Comparison of ENCODE assay signal across 28 mouse cellular contexts in genomic region chr10:119957260-119957955, GRCm38 (mm10).
DNase-seq lines count a peak whose midpoint lies in the region; ATAC-seq lines count a peak whose summit lies in the region.
"Had no signal": no experiment of that assay in that cellular context is flagged by ENCODE, and none has a peak within 500 bp of the region (broad histone marks: within the 10 kb centered on the region; RNA-seq: fewer than 3 reads in every experiment).

No protein-coding gene starts in this region.

- peak; percentile 75; the same call in 1 of the 2 replicates for ATAC-seq in forebrain, embryonic 13.5 days
- ATAC-seq in forebrain, embryonic 11.5 days (replicated peaks; ENCODE audit: low FRiP score), result no peak
- peak; percentile 17; the same call in 1 of the 2 replicates for ATAC-seq in hindbrain, embryonic 16.5 days
- ATAC-seq in hindbrain, embryonic 12.5 days (ENCODE audit: low FRiP score), result no peak
- no peak for ATAC-seq in midbrain, embryonic 13.5 days
- ATAC-seq in midbrain, embryonic 11.5 days (ENCODE audit: low FRiP score), result no peak
- ATAC-seq in forebrain, embryonic 16.5 days, result peak; percentile 80
- ATAC-seq: midbrain, embryonic 16.5 days; Patski had no signal

- WGBS in forebrain, embryonic 13.5 days, result 84% methylated on average over 17 of the region's 17 CpGs
- 91% methylated on average over 17 of the region's 17 CpGs for WGBS in forebrain, embryonic 11.5 days
- 65% methylated on average over 17 of the region's 17 CpGs for WGBS in hindbrain, embryonic 16.5 days
- 82% methylated on average over 17 of the region's 17 CpGs for WGBS in hindbrain, embryonic 12.5 days
- 81% methylated on average over 17 of the region's 17 CpGs for WGBS in midbrain, embryonic 13.5 days
- 91% methylated on average over 17 of the region's 17 CpGs for WGBS in midbrain, embryonic 11.5 days
- 69% methylated on average over 17 of the region's 17 CpGs for WGBS in forebrain, embryonic 16.5 days

- H3K4me2 ChIP-seq in forebrain, embryonic 13.5 days, result no peak overlapping the region
- no peak overlapping the region for H3K4me2 ChIP-seq in forebrain, embryonic 11.5 days (ENCODE audit: low read depth, low read length, severe bottlenecking)
- H3K4me2 ChIP-seq in hindbrain, embryonic 16.5 days (ENCODE audit: low read length), result no peak overlapping the region
- no peak overlapping the region for H3K4me2 ChIP-seq in hindbrain, embryonic 12.5 days (replicated peaks)
- no peak overlapping the region for H3K4me2 ChIP-seq in midbrain, embryonic 13.5 days (replicated peaks)
- no peak overlapping the region for H3K4me2 ChIP-seq in midbrain, embryonic 11.5 days
- H3K4me2 ChIP-seq in forebrain, embryonic 16.5 days (ENCODE audit: low read length), result no peak overlapping the region
- H3K4me2 ChIP-seq: hindbrain, embryonic 13.5 days; neural tube, embryonic 13.5 days had no signal

- no peak overlapping the region for H3K9ac ChIP-seq in forebrain, embryonic 13.5 days
- no peak overlapping the region for H3K9ac ChIP-seq in forebrain, embryonic 11.5 days (ENCODE audit: low read length)
- no peak overlapping the region for H3K9ac ChIP-seq in hindbrain, embryonic 16.5 days (ENCODE audit: low read depth, low read length)
- H3K9ac ChIP-seq in hindbrain, embryonic 12.5 days, result no peak overlapping the region
- H3K9ac ChIP-seq in midbrain, embryonic 13.5 days (replicated peaks), result no peak overlapping the region
- H3K9ac ChIP-seq in midbrain, embryonic 11.5 days (ENCODE audit: low read length), result no peak overlapping the region
- no peak overlapping the region for H3K9ac ChIP-seq in forebrain, embryonic 16.5 days (replicated peaks; ENCODE audit: low read depth, low read length)
- H3K9ac ChIP-seq: hindbrain, embryonic 13.5 days; liver, embryonic 14.5 days; neural tube, embryonic 13.5 days had no signal

- H3K36me3 ChIP-seq in forebrain, embryonic 13.5 days (ENCODE audit: poor library complexity, severe bottlenecking), result no peaks in the 10 kb centered on the region
- no peaks in the 10 kb centered on the region for H3K36me3 ChIP-seq in forebrain, embryonic 11.5 days (ENCODE audit: control insufficient read depth, insufficient read depth, low read length)
- H3K36me3 ChIP-seq in hindbrain, embryonic 16.5 days (ENCODE audit: control insufficient read depth, insufficient read depth, low read length), result no peaks in the 10 kb centered on the region
- no peaks in the 10 kb centered on the region for H3K36me3 ChIP-seq in hindbrain, embryonic 12.5 days
- H3K36me3 ChIP-seq in midbrain, embryonic 13.5 days, result no peaks in the 10 kb centered on the region
- H3K36me3 ChIP-seq in midbrain, embryonic 11.5 days (ENCODE audit: control insufficient read depth, insufficient read depth, low read length), result no peaks in the 10 kb centered on the region
- no peaks in the 10 kb centered on the region for H3K36me3 ChIP-seq in forebrain, embryonic 16.5 days (ENCODE audit: control insufficient read depth, insufficient read depth)
- H3K36me3 ChIP-seq: heart, embryonic 10.5 days; hindbrain, embryonic 13.5 days; neural tube, embryonic 13.5 days had no signal

- no peak for DNase-seq in forebrain, embryonic 11.5 days (ENCODE audit: low spot score)
- no peak for DNase-seq in midbrain, embryonic 11.5 days (ENCODE audit: low spot score, missing footprints)
- DNase-seq in left cerebral cortex, adult 18-20 months (ENCODE audit: low spot score in 2 of 2), result no peak
- DNase-seq: adrenal gland, postnatal 10 days; cerebellum, adult 11-12 months; cerebellum, postnatal 25 days; gastrocnemius, postnatal 10 days; heart, postnatal 36 days; kidney, adult 18-20 months; kidney, postnatal 36 days; liver; lung, adult 2 months; lung, postnatal 10 days; thymus, adult 2 months; thymus, postnatal 36 days had no signal

- H3K4me3 ChIP-seq in forebrain, embryonic 13.5 days, result no peak overlapping the region
- no peak overlapping the region for H3K4me3 ChIP-seq in forebrain, embryonic 11.5 days (ENCODE audit: low read depth, low read length)
- H3K4me3 ChIP-seq in hindbrain, embryonic 16.5 days (ENCODE audit: low read length), result no peak overlapping the region
- no peak overlapping the region for H3K4me3 ChIP-seq in hindbrain, embryonic 12.5 days
- H3K4me3 ChIP-seq in midbrain, embryonic 13.5 days (replicated peaks), result no peak overlapping the region
- H3K4me3 ChIP-seq in midbrain, embryonic 11.5 days (ENCODE audit: low read depth, low read length), result no peak overlapping the region
- H3K4me3 ChIP-seq in forebrain, embryonic 16.5 days (replicated peaks; ENCODE audit: low read length), result no peak overlapping the region
- H3K4me3 ChIP-seq: heart, embryonic 10.5 days; hindbrain, embryonic 13.5 days; myocyte; neural tube, embryonic 13.5 days had no signal

- no peaks in the 10 kb centered on the region for H3K27me3 ChIP-seq in forebrain, embryonic 13.5 days
- no peaks in the 10 kb centered on the region for H3K27me3 ChIP-seq in forebrain, embryonic 11.5 days (ENCODE audit: control insufficient read depth, insufficient read depth, low read length)
- no peaks in the 10 kb centered on the region for H3K27me3 ChIP-seq in hindbrain, embryonic 16.5 days (replicated peaks; ENCODE audit: control insufficient read depth, insufficient read depth, low read length)
- H3K27me3 ChIP-seq in hindbrain, embryonic 12.5 days, result no peaks in the 10 kb centered on the region
- H3K27me3 ChIP-seq in midbrain, embryonic 13.5 days, result no peaks in the 10 kb centered on the region
- no peaks in the 10 kb centered on the region for H3K27me3 ChIP-seq in midbrain, embryonic 11.5 days (ENCODE audit: control insufficient read depth, insufficient read depth, low read length)
- H3K27me3 ChIP-seq in forebrain, embryonic 16.5 days (replicated peaks; ENCODE audit: control insufficient read depth, insufficient read depth, low read length), result no peaks in the 10 kb centered on the region
- H3K27me3 ChIP-seq: hindbrain, embryonic 13.5 days; neural tube, embryonic 13.5 days; Patski had no signal

- H3K4me1 ChIP-seq in forebrain, embryonic 13.5 days, result peaks cover 8% of the 10 kb centered on the region; the same call in 1 of the 2 replicates
- H3K4me1 ChIP-seq in forebrain, embryonic 11.5 days (replicated peaks; ENCODE audit: control insufficient read depth, insufficient read depth, low read length), result no peaks in the 10 kb centered on the region
- H3K4me1 ChIP-seq in hindbrain, embryonic 16.5 days (ENCODE audit: control insufficient read depth, insufficient read depth, low read depth, low read length), result no peaks in the 10 kb centered on the region; the same call in 1 of the 2 replicates
- H3K4me1 ChIP-seq in hindbrain, embryonic 12.5 days, result peaks cover 3% of the 10 kb centered on the region; the same call in 1 of the 2 replicates
- peaks cover 9% of the 10 kb centered on the region for H3K4me1 ChIP-seq in midbrain, embryonic 13.5 days (replicated peaks)
- no peaks in the 10 kb centered on the region for H3K4me1 ChIP-seq in midbrain, embryonic 11.5 days (ENCODE audit: control insufficient read depth, insufficient read depth, low read length)
- H3K4me1 ChIP-seq in forebrain, embryonic 16.5 days (replicated peaks; ENCODE audit: control insufficient read depth, insufficient read depth, low read length), result no peaks in the 10 kb centered on the region

- no peaks in the 10 kb centered on the region for H3K9me3 ChIP-seq in forebrain, embryonic 13.5 days (replicated peaks)
- H3K9me3 ChIP-seq in forebrain, embryonic 11.5 days (ENCODE audit: control insufficient read depth, low read length), result no peaks in the 10 kb centered on the region
- no peaks in the 10 kb centered on the region for H3K9me3 ChIP-seq in hindbrain, embryonic 16.5 days (ENCODE audit: control insufficient read depth, low read length)
- no peaks in the 10 kb centered on the region for H3K9me3 ChIP-seq in hindbrain, embryonic 12.5 days (replicated peaks)
- no peaks in the 10 kb centered on the region for H3K9me3 ChIP-seq in midbrain, embryonic 13.5 days
- no peaks in the 10 kb centered on the region for H3K9me3 ChIP-seq in midbrain, embryonic 11.5 days (ENCODE audit: control insufficient read depth, low read length)
- H3K9me3 ChIP-seq in forebrain, embryonic 16.5 days (ENCODE audit: control insufficient read depth, low read length), result no peaks in the 10 kb centered on the region
- H3K9me3 ChIP-seq: heart, embryonic 10.5 days; hindbrain, embryonic 13.5 days; neural tube, embryonic 13.5 days had no signal

- no peak overlapping the region; the same call in 1 of the 2 replicates for H3K27ac ChIP-seq in forebrain, embryonic 13.5 days
- H3K27ac ChIP-seq in forebrain, embryonic 11.5 days (ENCODE audit: low read depth, low read length), result no peak overlapping the region
- H3K27ac ChIP-seq in hindbrain, embryonic 16.5 days (ENCODE audit: low read depth, low read length), result no peak overlapping the region
- H3K27ac ChIP-seq in hindbrain, embryonic 12.5 days, result no peak overlapping the region
- peak overlapping the region; percentile 2; the same call in 1 of the 2 replicates for H3K27ac ChIP-seq in midbrain, embryonic 13.5 days
- H3K27ac ChIP-seq in midbrain, embryonic 11.5 days (ENCODE audit: low read depth, low read length), result no peak overlapping the region
- H3K27ac ChIP-seq in forebrain, embryonic 16.5 days (ENCODE audit: low read length), result no peak overlapping the region
- H3K27ac ChIP-seq: heart, embryonic 10.5 days; hindbrain, embryonic 13.5 days; liver, embryonic 14.5 days; macrophage; neural tube, embryonic 13.5 days had no signal

Comparison
In these comparisons a context has a peak if more than half of its experiments do, and no peak if none do; other contexts are left out.
1. ATAC-seq: peak in forebrain, embryonic 13.5 days (single experiment), hindbrain, embryonic 16.5 days (single experiment) and forebrain, embryonic 16.5 days (single experiment); none in forebrain, embryonic 11.5 days (single experiment), hindbrain, embryonic 12.5 days (single experiment), midbrain, embryonic 13.5 days (single experiment) and midbrain, embryonic 11.5 days (single experiment).